Mouse (Mus musculus) limb, embryonic 15.5 days (tissue): ENCODE measurements around the gene Cdc42bpb. TPM values are rescaled to one million over a fixed set of nuclear protein-coding genes. Genes with fewer than 3 reads are reported as not detected.

Source experiments
- ATAC-seq: fragments of 200-750 bp; cut with Nextera tagmentation; 2 replicates; pipeline ENCODE4 v1.8.0; 2017; ENCODE audit warnings: low read depth, moderate TSS enrichment; ENCODE audit not compliant: insufficient number of reproducible peaks, low FRiP score, low TSS enrichment
- H3K27ac ChIP-seq: fragments of 300-500 bp; sonication (generic); 2 replicates; pipeline ENCODE4 v1.5.1; 2015; ENCODE audit warnings: moderate library complexity, mild to moderate bottlenecking, inconsistent platforms
- H3K27me3 ChIP-seq: fragments of 300-500 bp; sonication (generic); 2 replicates; pipeline ENCODE4 v1.6.1; 2015; ENCODE audit warnings: inconsistent platforms
- H3K36me3 ChIP-seq: fragments of 300-500 bp; sonication (generic); 2 replicates; pipeline ENCODE4 v1.6.1; 2015; ENCODE audit warnings: inconsistent platforms
- H3K4me1 ChIP-seq: fragments of 300-500 bp; sonication (generic); 2 replicates; pipeline ENCODE4 v1.6.1; 2015; ENCODE audit warnings: inconsistent platforms
- H3K4me2 ChIP-seq: fragments of 300-500 bp; sonication (generic); 2 replicates; pipeline ENCODE4 v1.6.1; 2015; ENCODE audit warnings: mild to moderate bottlenecking, inconsistent platforms
- H3K4me3 ChIP-seq: fragments of 300-500 bp; sonication (generic); 2 replicates; pipeline ENCODE4 v1.5.1; 2015; ENCODE audit warnings: mild to moderate bottlenecking, inconsistent platforms
- H3K9ac ChIP-seq: fragments of 300-500 bp; sonication (generic); 2 replicates; pipeline ENCODE4 v1.6.1; 2015; ENCODE audit warnings: inconsistent platforms
- H3K9me3 ChIP-seq: fragments of 300-500 bp; sonication (generic); 2 replicates; pipeline ENCODE4 v1.6.1; 2016; ENCODE audit warnings: inconsistent platforms
- WGBS: fragments of 180-500 bp; shearing (Covaris S2); methylation state at CpG from one replicate; pipeline ENCODE4 v1.1.7; 2015; 5-methylcytosine and 5-hydroxymethylcytosine counted together
- polyA plus RNA-seq: library from polyadenylated mRNA; unstranded; fragments of >200 nt; fragmentation: Nextera tagmentation; extraction: Ambion mirVana; gene quantifications from 2 replicates; pipeline ENCODE4 v1.2.1, GENCODE M21; 2015

Cdc42bpb gene
- polyA plus RNA-seq, 1 experiment from 2014 or later, result 33.5 TPM

DNA sequence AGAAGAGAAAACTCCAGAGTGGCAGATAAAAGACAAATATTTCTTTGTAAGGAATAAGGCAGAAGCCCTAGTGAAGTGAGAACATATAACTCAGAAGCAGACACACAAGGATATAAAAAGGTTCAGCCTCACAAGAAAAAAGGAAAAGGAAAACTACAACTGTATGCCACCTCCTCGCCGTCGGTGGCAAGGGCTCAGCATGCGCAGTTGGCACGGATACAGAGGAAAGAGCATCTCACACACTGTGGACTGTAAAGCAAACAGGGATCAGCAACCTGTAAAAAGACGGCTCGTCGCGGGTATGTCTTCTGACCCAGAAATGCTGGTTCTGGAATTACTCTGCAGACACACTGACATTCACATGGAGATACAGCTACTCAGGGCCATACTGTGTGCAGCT lies 45.9 kb downstream of the Cdc42bpb start:
- WGBS, result 89% methylated on average over 9 of the region's 9 CpGs
- Histone ChIP-seq H3K36me3 (peaks cover 91% of the 10 kb centered on the region), H3K4me3 (no peak overlapping the region), H3K9ac (no peak overlapping the region), H3K9me3 (no peaks in the 10 kb centered on the region), H3K4me2 (no peak overlapping the region), H3K27ac (no peak overlapping the region), H3K27me3 (no peaks in the 10 kb centered on the region), H3K4me1 (peaks cover 14% of the 10 kb centered on the region; the same call in 1 of the 2 replicates)
- no peak for ATAC-seq

DNA sequence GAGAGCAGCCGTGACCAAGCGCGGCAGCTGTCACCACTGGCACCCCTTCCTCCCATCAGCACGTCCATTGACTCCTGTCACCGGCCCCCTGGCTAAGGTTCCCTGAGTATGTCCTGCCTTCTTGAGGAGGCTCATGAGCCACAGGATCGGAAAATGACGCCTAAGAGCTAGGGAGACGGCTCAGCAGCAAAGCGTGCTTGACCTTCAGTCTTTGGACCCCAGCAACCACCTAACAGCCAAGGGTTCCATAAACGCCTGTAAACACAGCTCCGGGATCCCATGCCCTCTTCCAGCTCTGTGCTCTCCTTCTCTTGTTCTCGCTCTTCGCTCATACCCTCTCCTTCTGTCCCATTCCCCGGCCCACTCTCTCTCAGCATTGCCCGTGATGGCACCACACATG lies 48.2 kb downstream of the Cdc42bpb start:
- Histone ChIP-seq H3K27ac (no peak overlapping the region), H3K9ac (no peak overlapping the region), H3K4me2 (no peak overlapping the region), H3K9me3 (no peaks in the 10 kb centered on the region), H3K4me3 (no peak overlapping the region), H3K4me1 (peaks cover 14% of the 10 kb centered on the region; the same call in 1 of the 2 replicates), H3K36me3 (peaks cover 90% of the 10 kb centered on the region), H3K27me3 (no peaks in the 10 kb centered on the region)
- no peak for ATAC-seq
- 94% methylated on average over 15 of the region's 15 CpGs for WGBS

DNA sequence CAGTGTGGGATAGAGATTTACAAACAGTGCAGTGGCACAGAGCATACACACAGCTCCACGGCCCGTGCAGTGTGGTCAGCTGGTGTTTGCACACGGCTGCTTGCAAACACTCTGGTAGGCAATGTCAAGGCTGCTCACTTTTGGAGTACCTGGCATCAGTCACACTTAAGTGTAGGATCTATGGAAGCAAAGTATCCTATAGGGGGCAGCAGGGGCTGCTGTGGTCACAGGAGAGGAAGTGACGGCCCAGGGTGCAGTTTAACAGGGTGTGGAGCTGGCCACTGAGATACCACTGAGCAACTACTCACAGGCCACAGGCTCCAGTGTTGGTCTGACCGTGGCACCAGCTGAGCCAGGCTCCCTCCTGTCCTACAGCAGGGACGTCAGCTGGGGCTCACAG lies 49.2 kb downstream of the Cdc42bpb start:
- no peaks in the 10 kb centered on the region for H3K9me3 ChIP-seq
- no peak overlapping the region for H3K9ac ChIP-seq
- H3K4me3 ChIP-seq, result no peak overlapping the region
- peaks cover 7% of the 10 kb centered on the region; the same call in 1 of the 2 replicates for H3K4me1 ChIP-seq
- ATAC-seq, result no peak
- no peak overlapping the region for H3K27ac ChIP-seq
- H3K4me2 ChIP-seq, result no peak overlapping the region
- H3K36me3 ChIP-seq, result peaks cover 94% of the 10 kb centered on the region
- WGBS, result 81% methylated on average over 6 of the region's 6 CpGs
- H3K27me3 ChIP-seq, result no peaks in the 10 kb centered on the region

DNA sequence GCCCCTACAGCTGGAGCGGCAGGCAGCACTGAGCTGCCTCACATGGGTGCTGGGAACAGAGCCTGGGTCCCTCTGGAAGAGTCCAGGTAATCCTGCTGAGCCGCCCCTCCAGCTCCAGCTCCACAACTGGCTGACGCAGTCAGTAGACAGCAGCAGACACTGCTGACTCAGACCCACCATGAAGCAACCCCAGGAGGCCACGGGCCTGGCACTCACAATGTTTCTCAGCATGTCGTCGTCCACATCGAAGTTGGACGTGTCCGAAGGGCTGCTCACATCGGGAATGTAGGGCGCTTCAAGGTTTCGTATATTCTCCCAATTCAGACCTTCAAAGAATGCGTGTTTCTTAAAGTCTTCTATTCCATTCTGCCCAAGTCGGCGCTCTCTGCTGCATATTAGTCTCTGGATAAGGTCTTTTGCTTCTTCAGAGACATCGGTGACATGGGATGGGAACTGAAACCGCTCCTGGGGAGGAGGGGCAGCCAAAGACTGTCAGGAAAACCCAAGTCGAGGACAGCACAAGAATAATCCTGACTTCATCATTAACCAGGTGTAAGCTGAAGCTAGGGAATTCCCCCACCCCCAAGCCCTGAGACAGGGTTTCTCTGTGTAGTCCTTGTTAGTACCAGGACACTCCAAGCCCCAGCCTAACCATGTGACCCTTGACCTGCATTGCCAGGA lies 51.6 kb downstream of the Cdc42bpb start:
- H3K9me3 ChIP-seq, result no peaks in the 10 kb centered on the region
- no peak overlapping the region for H3K4me2 ChIP-seq
- H3K4me3 ChIP-seq, result no peak overlapping the region
- H3K27ac ChIP-seq, result no peak overlapping the region
- no peak for ATAC-seq
- H3K4me1 ChIP-seq, result no peaks in the 10 kb centered on the region
- H3K27me3 ChIP-seq, result no peaks in the 10 kb centered on the region
- whole genome bisulfite sequencing, result 95% methylated on average over 18 of the region's 18 CpGs
- H3K36me3 ChIP-seq, result peaks cover 96% of the 10 kb centered on the region
- no peak overlapping the region for H3K9ac ChIP-seq

DNA sequence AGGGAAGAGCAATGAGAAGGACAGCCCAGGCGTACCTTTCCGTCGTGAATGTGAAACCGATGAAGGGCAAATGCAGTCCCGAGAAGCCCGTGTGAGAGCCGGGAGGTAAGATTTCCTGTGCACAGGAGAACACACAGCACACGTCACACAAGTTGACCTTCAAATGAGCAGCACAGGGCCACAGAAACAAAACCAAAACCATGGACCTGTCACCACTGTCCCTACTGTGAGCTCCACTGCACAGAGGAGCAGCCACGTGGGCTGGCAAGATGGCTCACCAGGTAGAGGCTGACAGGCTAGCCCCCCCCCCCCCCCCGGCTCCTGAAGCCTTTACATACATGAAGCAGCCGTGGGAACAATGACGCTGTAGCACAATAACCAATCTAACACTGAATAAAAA lies 52.6 kb downstream of the Cdc42bpb start:
- Histone ChIP-seq H3K9ac (no peak overlapping the region), H3K36me3 (peaks cover 99% of the 10 kb centered on the region), H3K4me2 (no peak overlapping the region), H3K9me3 (no peaks in the 10 kb centered on the region), H3K4me3 (no peak overlapping the region), H3K4me1 (no peaks in the 10 kb centered on the region), H3K27me3 (no peaks in the 10 kb centered on the region), H3K27ac (no peak overlapping the region)
- WGBS, result 93% methylated on average over 12 of the region's 12 CpGs
- no peak for ATAC-seq

DNA sequence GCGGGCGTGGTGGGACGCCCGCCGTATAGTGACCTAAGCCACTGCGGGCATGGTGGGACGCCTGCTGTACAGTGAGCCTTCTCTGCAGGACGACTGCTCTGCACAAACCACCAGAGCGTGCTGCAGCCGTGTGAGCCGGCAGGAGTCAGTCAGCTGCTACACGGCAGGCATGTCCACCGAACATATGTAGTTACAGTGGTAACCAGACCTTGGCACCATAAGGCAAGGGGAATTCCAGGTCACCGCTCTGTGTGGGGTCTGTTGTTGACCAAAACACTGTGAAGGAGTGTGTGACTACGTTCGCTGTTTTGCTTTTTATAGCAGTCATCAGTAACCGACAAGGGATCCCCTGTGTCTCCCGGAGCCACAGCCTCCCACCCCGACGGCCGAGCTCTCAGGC lies 53.0 kb downstream of the Cdc42bpb start:
- Histone ChIP-seq H3K27ac (no peak overlapping the region), H3K4me3 (no peak overlapping the region), H3K4me2 (no peak overlapping the region), H3K9ac (no peak overlapping the region), H3K4me1 (no peaks in the 10 kb centered on the region), H3K36me3 (peaks cover 99% of the 10 kb centered on the region), H3K27me3 (no peaks in the 10 kb centered on the region), H3K9me3 (no peaks in the 10 kb centered on the region)
- ATAC-seq, result no peak
- 93% methylated on average over 21 of the region's 21 CpGs for WGBS

DNA sequence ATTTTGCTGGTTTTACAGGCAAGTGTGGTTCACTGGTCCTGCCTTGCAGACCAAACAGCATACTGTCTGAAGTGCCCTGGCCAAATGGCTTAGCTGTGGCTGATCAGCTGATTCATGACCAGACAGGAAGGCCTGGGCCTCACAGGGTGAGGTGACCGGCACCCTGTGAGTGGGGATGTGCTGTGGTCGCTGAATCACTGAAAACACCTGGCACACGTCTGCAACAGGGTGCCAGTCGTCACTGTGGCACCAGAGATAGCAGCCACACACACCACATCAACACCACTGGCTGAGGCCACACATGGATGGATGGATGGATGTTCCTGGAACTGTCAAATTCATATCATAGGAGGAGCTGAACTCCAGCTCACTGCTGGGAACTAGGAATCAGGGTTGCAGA lies 54.1 kb downstream of the Cdc42bpb start:
- no peaks in the 10 kb centered on the region for H3K9me3 ChIP-seq
- H3K27me3 ChIP-seq, result no peaks in the 10 kb centered on the region
- H3K4me2 ChIP-seq, result no peak overlapping the region
- peaks cover 99% of the 10 kb centered on the region for H3K36me3 ChIP-seq
- 77% methylated on average over 4 of the region's 4 CpGs for WGBS
- H3K4me3 ChIP-seq, result no peak overlapping the region
- H3K9ac ChIP-seq, result no peak overlapping the region
- H3K4me1 ChIP-seq, result no peaks in the 10 kb centered on the region
- no peak overlapping the region for H3K27ac ChIP-seq
- ATAC-seq, result no peak

DNA sequence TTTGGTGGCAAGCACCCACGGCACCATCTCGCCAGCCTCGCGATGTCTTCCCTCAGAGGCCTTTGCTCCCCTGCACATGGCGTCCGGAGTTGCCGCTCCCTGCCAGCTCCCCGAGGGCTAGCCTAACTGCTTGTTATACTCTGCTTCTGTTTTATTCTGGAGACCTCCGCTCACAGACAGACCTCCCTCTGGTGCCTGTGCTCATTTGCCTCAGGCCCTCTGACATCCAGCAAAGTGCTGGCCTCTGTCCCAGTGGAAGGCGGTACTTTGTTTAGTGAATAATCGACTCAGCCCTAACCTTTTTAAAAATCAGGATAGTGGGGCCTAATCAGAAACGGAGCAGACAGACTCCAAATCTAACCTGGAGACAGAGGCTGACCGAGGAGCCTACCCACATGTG lies 55.7 kb downstream of the Cdc42bpb start:
- Histone ChIP-seq H3K4me2 (no peak overlapping the region), H3K27me3 (no peaks in the 10 kb centered on the region), H3K4me1 (no peaks in the 10 kb centered on the region), H3K4me3 (no peak overlapping the region), H3K27ac (no peak overlapping the region), H3K9ac (no peak overlapping the region), H3K9me3 (no peaks in the 10 kb centered on the region), H3K36me3 (peaks cover 99% of the 10 kb centered on the region)
- WGBS, result 89% methylated on average over 13 of the region's 13 CpGs
- ATAC-seq, result no peak

DNA sequence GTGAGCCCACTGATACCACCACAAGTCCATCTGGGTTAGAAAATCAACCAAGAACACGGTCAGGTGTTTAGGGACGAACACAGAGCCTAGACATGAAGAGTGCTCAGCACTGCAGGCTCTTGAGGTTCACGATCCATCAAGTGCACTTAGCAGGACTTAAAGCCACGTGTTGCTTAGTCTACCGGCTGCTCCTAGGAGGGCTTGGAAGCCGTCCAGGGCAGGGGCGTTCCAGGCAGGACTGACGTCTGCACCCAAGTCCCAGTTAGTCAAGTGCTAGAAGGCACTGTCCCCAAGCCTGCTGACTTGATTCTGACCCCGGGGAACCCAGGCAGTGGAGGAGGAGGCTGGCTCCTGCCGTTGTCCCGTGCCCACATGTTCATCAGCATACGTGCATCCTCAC lies 57.0 kb downstream of the Cdc42bpb start:
- Histone ChIP-seq H3K9ac (no peak overlapping the region), H3K4me2 (no peak overlapping the region), H3K4me1 (no peaks in the 10 kb centered on the region), H3K9me3 (no peaks in the 10 kb centered on the region), H3K4me3 (no peak overlapping the region), H3K27me3 (no peaks in the 10 kb centered on the region), H3K36me3 (peaks cover 100% of the 10 kb centered on the region), H3K27ac (no peak overlapping the region)
- 82% methylated on average over 12 of the region's 12 CpGs for WGBS
- no peak for ATAC-seq

DNA sequence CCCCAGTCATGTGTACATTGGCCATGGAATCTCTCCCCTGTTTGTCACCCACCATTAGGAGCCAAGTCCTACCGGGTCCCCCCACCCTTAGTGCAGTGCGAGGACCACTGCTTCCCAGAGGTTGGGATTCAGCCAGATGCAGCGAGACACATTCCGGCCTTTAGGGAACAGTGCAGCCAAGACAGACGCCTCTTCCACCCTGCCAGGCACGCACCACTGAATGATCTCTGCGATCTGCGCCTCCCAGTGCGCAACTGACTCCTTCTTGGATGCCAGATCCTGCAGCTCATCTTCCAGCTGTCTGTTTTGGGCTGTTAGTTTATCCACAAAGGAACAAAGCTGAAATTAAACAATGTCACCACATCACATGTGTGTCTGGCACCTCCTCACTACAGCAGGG lies 59.8 kb downstream of the Cdc42bpb start:
- no peak for ATAC-seq
- Histone ChIP-seq H3K27me3 (no peaks in the 10 kb centered on the region), H3K4me3 (no peak overlapping the region), H3K9me3 (no peaks in the 10 kb centered on the region), H3K27ac (no peak overlapping the region), H3K9ac (no peak overlapping the region), H3K36me3 (peaks cover 98% of the 10 kb centered on the region), H3K4me1 (no peaks in the 10 kb centered on the region), H3K4me2 (no peak overlapping the region)
- 95% methylated on average over 9 of the region's 9 CpGs for WGBS

DNA sequence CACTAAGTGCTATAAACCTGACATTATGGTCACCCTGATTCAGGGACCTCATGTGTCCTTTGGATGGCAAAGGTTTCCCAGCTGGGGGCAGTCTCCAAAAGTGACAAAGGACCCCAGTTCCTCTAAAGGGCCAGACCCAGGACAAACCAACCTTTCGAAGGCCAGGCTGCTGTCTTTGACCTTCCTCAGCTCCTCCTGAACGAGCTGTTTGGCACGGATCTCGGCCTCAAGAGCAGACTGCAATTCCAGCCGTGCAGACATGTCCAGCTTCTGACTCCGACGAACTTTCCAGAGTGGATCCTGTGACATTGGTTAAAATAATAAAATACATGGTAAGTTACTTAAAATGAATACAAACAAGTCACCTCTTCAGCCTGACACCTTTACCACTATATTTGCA lies 63.2 kb downstream of the Cdc42bpb start:
- Histone ChIP-seq H3K36me3 (peaks cover 98% of the 10 kb centered on the region), H3K27ac (no peak overlapping the region), H3K9ac (no peak overlapping the region), H3K9me3 (no peaks in the 10 kb centered on the region), H3K4me3 (no peak overlapping the region), H3K4me1 (no peaks in the 10 kb centered on the region), H3K4me2 (no peak overlapping the region), H3K27me3 (no peaks in the 10 kb centered on the region)
- no peak for ATAC-seq
- 94% methylated on average over 7 of the region's 7 CpGs for WGBS

DNA sequence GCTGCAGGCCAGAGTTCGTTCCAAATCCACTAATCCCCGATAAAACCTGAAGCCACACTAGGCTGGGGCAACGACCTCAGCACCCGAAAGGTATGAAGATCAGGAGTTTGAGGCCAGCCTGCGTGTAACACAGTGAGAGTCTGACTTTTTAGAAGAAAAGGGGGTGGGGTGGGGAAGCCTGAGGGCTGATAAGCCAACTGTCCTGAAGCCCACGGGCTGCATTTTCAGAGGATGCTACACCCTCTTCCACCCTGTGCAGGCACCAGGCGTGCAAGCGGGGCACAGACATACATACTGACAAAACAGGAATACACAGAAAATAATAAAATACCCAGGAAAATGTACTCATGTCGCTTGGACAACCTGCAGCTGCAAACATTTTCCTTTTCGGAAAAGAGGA lies 65.7 kb downstream of the Cdc42bpb start:
- peaks cover 95% of the 10 kb centered on the region for H3K36me3 ChIP-seq
- WGBS, result 93% methylated on average over 10 of the region's 10 CpGs
- no peak for ATAC-seq

DNA sequence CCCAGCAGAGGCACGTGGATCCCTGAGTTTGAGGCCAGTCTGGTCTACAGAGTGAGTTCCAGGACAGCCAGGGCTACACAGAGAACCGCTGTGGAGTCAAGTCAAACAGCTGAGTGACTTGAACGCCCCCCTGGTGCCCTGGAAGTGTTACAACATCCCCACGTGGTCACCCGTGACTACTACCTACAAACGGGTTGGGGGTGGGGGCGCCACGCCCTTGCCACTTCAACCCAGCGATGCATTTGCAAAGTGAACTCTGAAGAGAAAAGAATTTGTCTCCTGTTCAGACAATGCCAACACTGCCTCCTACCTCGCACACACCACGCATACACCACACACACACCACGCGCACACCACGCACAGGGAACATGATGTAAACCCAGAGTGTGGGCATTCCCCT lies 67.6 kb downstream of the Cdc42bpb start:
- Histone ChIP-seq H3K4me3 (no peak overlapping the region), H3K27me3 (no peaks in the 10 kb centered on the region), H3K36me3 (peaks cover 95% of the 10 kb centered on the region), H3K9me3 (no peaks in the 10 kb centered on the region), H3K27ac (no peak overlapping the region), H3K4me2 (no peak overlapping the region), H3K9ac (no peak overlapping the region), H3K4me1 (no peaks in the 10 kb centered on the region)
- no peak for ATAC-seq
- WGBS, result 87% methylated on average over 14 of the region's 14 CpGs

More for the DNA sequence above, 65.7 kb downstream of the Cdc42bpb start:
- Histone ChIP-seq H3K27ac (no peak overlapping the region), H3K4me3 (no peak overlapping the region), H3K4me1 (no peaks in the 10 kb centered on the region), H3K9ac (no peak overlapping the region), H3K27me3 (no peaks in the 10 kb centered on the region), H3K9me3 (no peaks in the 10 kb centered on the region), H3K4me2 (no peak overlapping the region)
